Mouse (Mus musculus) CH12.LX (cell line): ENCODE data around the gene Sash3. TPM values are rescaled to one million over a fixed set of nuclear protein-coding genes. Genes with fewer than 3 reads are reported as not detected.

Source experiments
- DNase-seq: peaks from one replicate; pipeline ENCODE4 v3.0.0-alpha.2; 2013; ENCODE audit errors: extremely low read depth
- H3K27ac ChIP-seq: 2 replicates; pipeline ENCODE4 v1.5.1; 2012; ENCODE audit warnings: low read depth, mild to moderate bottlenecking, control low read depth, moderate library complexity; ENCODE audit not compliant: insufficient read depth
- H3K27me3 ChIP-seq: replicated peaks from 2 replicates; pipeline ENCODE3; 2012; ENCODE audit warnings: inconsistent platforms
- H3K36me3 ChIP-seq, 2 experiments: replicated peaks in 1 of 2; 2 replicates each; pipeline versions ENCODE3 to v1.6.1; 2012; ENCODE audit warnings: inconsistent platforms in 1 of 2, low read length in 1 of 2, mild to moderate bottlenecking in 1 of 2, mixed read lengths in 1 of 2, moderate library complexity in 1 of 2; ENCODE audit not compliant: control insufficient read depth in 1 of 2, insufficient read depth in 1 of 2
- H3K4me1 ChIP-seq, 2 experiments: 2 replicates each; pipeline ENCODE4 v1.6.1; 2012; ENCODE audit warnings: inconsistent platforms in 1 of 2, moderate library complexity in 1 of 2; ENCODE audit not compliant: insufficient read depth in 2 of 2, control insufficient read depth in 1 of 2
- H3K4me2 ChIP-seq: 2 replicates; pipeline ENCODE4 v1.6.1; 2012; ENCODE audit warnings: low read depth, mild to moderate bottlenecking, control low read depth; ENCODE audit not compliant: poor library complexity, insufficient read depth, severe bottlenecking
- H3K4me3 ChIP-seq, 3 experiments: fragments of 150-350 bp in 1 of 3; sonication (generic) in 1 of 3; replicated peaks in 1 of 3; 2 replicates each; pipeline versions ENCODE3 to v1.5.1; 2011 to 2012; ENCODE audit warnings: low read depth in 2 of 3, low read length in 2 of 3, mild to moderate bottlenecking in 2 of 3, moderate library complexity in 2 of 3, control low read depth in 1 of 3, improper control_type of control experiment in 1 of 3, inconsistent platforms in 1 of 3, mixed read lengths in 1 of 3; ENCODE audit not compliant: poor library complexity in 1 of 3
- H3K79me2 ChIP-seq: replicated peaks from 2 replicates; pipeline ENCODE4 v1.6.1; 2012; ENCODE audit warnings: mild to moderate bottlenecking, moderate library complexity; ENCODE audit not compliant: control insufficient read depth, poor library complexity, insufficient read depth, severe bottlenecking; ENCODE audit errors: extremely low read depth
- H3K9ac ChIP-seq: 2 replicates; pipeline ENCODE4 v1.6.1; 2012; ENCODE audit warnings: low read depth, mild to moderate bottlenecking, control low read depth, moderate library complexity; ENCODE audit not compliant: insufficient read depth
- H3K9me3 ChIP-seq: replicated peaks from 2 replicates; pipeline ENCODE3; 2012; ENCODE audit warnings: low read length, inconsistent platforms, mixed read lengths
- CTCF ChIP-seq, 2 experiments: IDR thresholded peaks in 1 of 2; conservative IDR thresholded peaks in 1 of 2; 2 replicates each; pipeline ENCODE4 v1.5.1; 2011 to 2012; ENCODE audit warnings: low read depth in 2 of 2, low read length in 2 of 2, improper control_type of control experiment in 1 of 2, inconsistent platforms in 1 of 2, mild to moderate bottlenecking in 1 of 2, moderate library complexity in 1 of 2
- E2F4 ChIP-seq: IDR thresholded peaks from 2 replicates; pipeline ENCODE4 v1.6.1; 2011; ENCODE audit warnings: low read depth, low read length, improper control_type of control experiment; ENCODE audit not compliant: insufficient replicate concordance
- ELF1 ChIP-seq: IDR thresholded peaks from 2 replicates; pipeline ENCODE4 v1.6.1; 2014; ENCODE audit warnings: low read depth, mild to moderate bottlenecking, inconsistent platforms, low read length, improper control_type of control experiment
- EP300 ChIP-seq: IDR thresholded peaks from 2 replicates; pipeline ENCODE4 v1.6.1; 2011; ENCODE audit warnings: low read length, improper control_type of control experiment
- IRF4 ChIP-seq: IDR thresholded peaks from 2 replicates; pipeline ENCODE4 v1.6.1; 2014; ENCODE audit warnings: low read depth, mild to moderate bottlenecking, inconsistent platforms, low read length, improper control_type of control experiment
- JUND ChIP-seq: conservative IDR thresholded peaks from 2 replicates; pipeline ENCODE4 v1.6.1; 2011; ENCODE audit warnings: low read depth, low read length, improper control_type of control experiment
- MAFK ChIP-seq: IDR thresholded peaks from 2 replicates; pipeline ENCODE4 v1.6.1; 2011; ENCODE audit warnings: low read length, improper control_type of control experiment; ENCODE audit not compliant: insufficient replicate concordance
- MAX ChIP-seq: IDR thresholded peaks from 2 replicates; pipeline ENCODE4 v1.6.1; 2011; ENCODE audit warnings: low read length, improper control_type of control experiment
- MAZ ChIP-seq: IDR thresholded peaks from 2 replicates; pipeline ENCODE4 v1.6.1; 2012; ENCODE audit warnings: low read depth, mild to moderate bottlenecking, inconsistent platforms, low read length, improper control_type of control experiment, moderate library complexity
- MEF2A ChIP-seq: IDR thresholded peaks from 2 replicates; pipeline ENCODE4 v1.6.1; 2014; ENCODE audit warnings: low read depth, mild to moderate bottlenecking, inconsistent platforms, low read length, improper control_type of control experiment, borderline replicate concordance
- MXI1 ChIP-seq: IDR thresholded peaks from 2 replicates; pipeline ENCODE4 v1.6.1; 2011; ENCODE audit warnings: mild to moderate bottlenecking, low read depth, low read length, improper control_type of control experiment
- MYC ChIP-seq: IDR thresholded peaks from 2 replicates; pipeline ENCODE4 v1.6.1; 2011; ENCODE audit warnings: low read depth, mild to moderate bottlenecking, improper control_type of control experiment, low read length
- NELFE ChIP-seq: IDR thresholded peaks from 2 replicates; pipeline ENCODE4 v1.6.1; 2011; ENCODE audit warnings: low read depth, low read length, improper control_type of control experiment
- NRF1 ChIP-seq: IDR thresholded peaks from 2 replicates; pipeline ENCODE4 v1.6.1; 2014; ENCODE audit warnings: low read depth, mild to moderate bottlenecking, inconsistent platforms, low read length, improper control_type of control experiment, moderate library complexity
- PAX5 ChIP-seq: IDR thresholded peaks from 2 replicates; pipeline ENCODE4 v1.6.1; 2012; ENCODE audit warnings: low read length, inconsistent platforms, mixed read lengths
- RAD21 ChIP-seq: IDR thresholded peaks from 2 replicates; pipeline ENCODE4 v1.6.1; 2011; ENCODE audit warnings: low read depth, mild to moderate bottlenecking, low read length, improper control_type of control experiment, moderate library complexity
- RCOR1 ChIP-seq: conservative IDR thresholded peaks from 2 replicates; pipeline ENCODE4 v1.6.1; 2012; ENCODE audit warnings: low read depth, mild to moderate bottlenecking, inconsistent platforms, low read length, improper control_type of control experiment
- SMC3 ChIP-seq: IDR thresholded peaks from 2 replicates; pipeline ENCODE4 v1.6.1; 2011; ENCODE audit warnings: low read depth, low read length, improper control_type of control experiment
- TBP ChIP-seq: conservative IDR thresholded peaks from 2 replicates; pipeline ENCODE4 v1.6.1; 2011; ENCODE audit warnings: low read depth, low read length, improper control_type of control experiment
- ZC3H11A ChIP-seq: IDR thresholded peaks from 2 replicates; pipeline ENCODE4 v1.6.1; 2012; ENCODE audit warnings: low read depth, mild to moderate bottlenecking, inconsistent platforms, low read length, improper control_type of control experiment
- ZMIZ1 ChIP-seq: IDR thresholded peaks from 2 replicates; pipeline ENCODE4 v1.6.1; 2012; ENCODE audit warnings: low read depth, mild to moderate bottlenecking, inconsistent platforms, low read length, improper control_type of control experiment
- dilution Hi-C: fragments of 300-500 bp; cut with MboI; formaldehyde crosslinking; loops from 2 replicates; pipeline ENCODE4 v1.14.3; 2020; ENCODE audit warnings: low sequenced_read_pairs; ENCODE audit not compliant: extremely low pct_unique_long_range_greater_than_20kb, extremely low pct_ligation_motif_present
- in situ Hi-C: fragments of 300-500 bp; cut with MboI; formaldehyde crosslinking; loops from 3 replicates; pipeline ENCODE4 v1.14.3; 2019; ENCODE audit warnings: low sequenced_read_pairs, low pct_ligation_motif_present, low pct_unique_long_range_greater_than_20kb, mixed read lengths
- polyA plus RNA-seq: library from polyadenylated mRNA; unstranded; fragments of >175 nt; gene quantifications from 2 replicates; pipeline ENCODE4 v1.2.1, GENCODE M21; 2012; ENCODE audit warnings: low read depth; ENCODE audit not compliant: insufficient read length
- total RNA-seq, 2 experiments: library from RNA; depleted of rRNA; stranded (reverse); fragments of 300-350 nt in 1 of 2; fragments of >200 nt in 1 of 2; gene quantifications; 2 replicates each; pipeline ENCODE4 v1.2.3; 2012 to 2014

Sash3 gene
- total and polyA plus RNA-seq, 3 experiments = 87.6 to 148 (median 96.3) TPM

DNA sequence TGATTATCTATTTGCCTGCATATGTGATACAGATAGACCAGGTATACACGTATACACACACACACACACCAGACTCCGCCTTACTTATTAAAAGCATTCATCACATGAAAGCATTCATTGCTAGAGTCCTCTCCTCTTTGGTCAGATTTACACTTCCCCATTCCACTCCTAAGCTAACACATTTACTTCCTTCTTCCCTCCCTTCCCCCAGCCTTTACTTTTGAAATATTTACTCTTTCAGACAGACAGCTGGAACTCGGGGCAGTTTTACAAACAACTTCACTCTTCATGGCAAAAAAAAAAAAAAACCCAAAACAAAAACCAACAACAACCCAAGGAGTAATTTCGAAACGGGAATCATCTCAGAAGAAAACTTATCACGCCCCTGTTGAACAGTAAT, 58.2 kb downstream of the Sash3 start (continued):
- TF ChIP-seq MAFK (no peak), MEF2A (no peak), ELF1 (0 out of 2 replicates have a peak, but pooled peaks have one; percentile 22), MAZ (no peak), JUND (no peak), EP300 (no peak), RAD21 (no peak), PAX5 (no peak), MYC (no peak), MAX (no peak), RCOR1 (no peak), NELFE (no peak), E2F4 (no peak), ZMIZ1 (no peak)

DNA sequence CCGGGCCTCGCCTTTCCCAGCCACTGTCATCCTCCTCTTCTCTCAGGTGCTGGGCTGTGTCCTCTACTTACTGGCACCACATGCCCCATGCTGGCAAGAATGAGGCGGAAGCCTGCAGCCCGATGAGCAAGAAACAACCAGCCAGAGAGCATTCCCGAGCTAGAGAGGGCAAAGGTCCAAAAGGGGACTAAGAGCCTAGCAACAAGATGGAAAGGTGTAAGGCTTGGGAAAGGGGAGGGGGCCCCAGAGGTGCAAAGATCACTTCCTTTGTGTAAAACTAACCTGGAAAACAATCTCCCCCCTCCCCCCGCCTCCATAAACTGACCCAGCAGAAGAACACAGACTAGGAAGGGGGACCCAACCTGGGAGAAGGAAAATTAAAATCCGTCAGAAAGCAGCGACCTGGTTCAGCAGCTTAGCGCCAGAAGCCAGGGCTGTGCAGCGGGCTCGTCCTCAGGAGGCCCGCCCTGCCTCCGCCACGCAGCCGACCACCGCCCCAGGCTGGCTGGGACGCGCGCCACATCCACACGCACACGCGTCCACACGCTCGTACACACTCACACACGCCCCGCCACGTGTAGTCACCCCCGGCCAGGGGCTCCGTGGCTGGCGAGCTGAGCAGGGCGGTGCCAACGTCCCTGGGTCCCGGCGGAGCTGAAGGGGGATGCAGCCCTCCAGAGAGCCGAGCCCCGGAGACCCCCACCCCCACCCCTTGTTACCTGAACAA, 61.7 kb downstream of the Sash3 start:
- no peak for DNase-seq
- peaks cover 0 to 20% of the 10 kb centered on the region in 2 experiments; a peak in 2 of 4 replicates for H3K4me1 ChIP-seq
- peaks cover 0 to 7% of the 10 kb centered on the region in 2 experiments for H3K36me3 ChIP-seq
- no peaks in the 10 kb centered on the region for H3K9me3 ChIP-seq
- H3K79me2 ChIP-seq = peaks cover 6% of the 10 kb centered on the region; the same call in 1 of the 2 replicates
- H3K27me3 ChIP-seq = no peaks in the 10 kb centered on the region
- peak overlapping the region; percentile 54 to 79 (median 67) for H3K4me3 ChIP-seq
- H3K9ac ChIP-seq = peak overlapping the region; percentile 56
- peak overlapping the region; percentile 70 for H3K4me2 ChIP-seq
- TF ChIP-seq CTCF (conservative IDR thresholded peaks at IDR 0.05 in 1 of 2, IDR thresholded peaks at IDR 0.05 in 1 of 2; ENCODE audit: low read depth in 2 of 2, low read length in 2 of 2) (no peak), MAFK (no peak), IRF4 (no peak), ZC3H11A (no peak), NRF1 (no peak), RCOR1 (no peak), TBP (no peak), MXI1 (peak; percentile 23; the same call in 1 of the 2 replicates), SMC3 (no peak)
- TF ChIP-seq, all 38 proteins: peak for 1
- dilution Hi-C loops = no loop called here
- no peak overlapping the region for H3K27ac ChIP-seq
- in situ Hi-C loops = no loop called here
